Mouse (Mus musculus) left cerebral cortex, adult 9 months (tissue): ENCODE data around the gene Vps35l.

ENCODE experiments used
- DNase-seq, 2 experiments: peaks; one replicate each; pipeline ENCODE4 v3.0.0; 2022; ENCODE audit warnings: low spot score in 2 of 2

The Vps35l gene

GRCm38 (mm10) chr7:118879466-118880029, 139.5 kb downstream of the Vps35l start:
- no peak for DNase-seq

GRCm38 (mm10) chr7:118883957-118884356, 143.9 kb downstream of the Vps35l start:
- no peak for DNase-seq

GRCm38 (mm10) chr7:118884969-118885368, 144.9 kb downstream of the Vps35l start:
- peak in 1 of 2 experiments; percentile 25 for DNase-seq

- no peak for DNase-seq
Observed at GRCm38 (mm10) chr7:118887303-118888055, 147.5 kb downstream of the Vps35l start.

- no peak for DNase-seq
Observed at GRCm38 (mm10) chr7:118889046-118889680, 149.1 kb downstream of the Vps35l start.
